8 mouse cellular contexts compared by ENCODE assay signal in genomic region chr9:22164711-22165668, GRCm38 (mm10). TPM values are rescaled to one million over a fixed set of nuclear protein-coding genes. Genes with fewer than 3 reads are reported as not detected.
A peak's percentile ranks its signal among the peaks of the same experiment; 100 is the strongest.
DNase-seq lines count a peak whose midpoint lies in the region; ATAC-seq and TF ChIP-seq lines count a peak whose summit lies in the region.
"Had no signal": no experiment of that assay in that cellular context is flagged by ENCODE, and none has a peak within 500 bp of the region (broad histone marks: within the 10 kb centered on the region; RNA-seq: fewer than 3 reads in every experiment).

No protein-coding gene starts in this region.

- peak overlapping the region; percentile 90 for H3K4me2 ChIP-seq in embryonic facial prominence, embryonic 14.5 days (ENCODE audit: low read depth, low read length)

- TF ChIP-seq POLR2A in ES-Bruce4 (IDR thresholded peaks at IDR 0.05; ENCODE audit: insufficient read depth, low read length) = no peak

- 0 out of 2 replicates have a peak, but pooled peaks have one; percentile 53 for TF ChIP-seq EP300 in ES-Bruce4 (IDR thresholded peaks at IDR 0.05; ENCODE audit: insufficient read depth, low read depth, low read length)

- peak; percentile 80 for ATAC-seq in embryonic facial prominence, embryonic 14.5 days (ENCODE audit: low read depth)

- 3% methylated on average over 37 of the region's 54 CpGs for WGBS in embryonic facial prominence, embryonic 14.5 days

- peak overlapping the region; percentile 60 for H3K4me3 ChIP-seq in ES-Bruce4 (ENCODE audit: low read depth, low read length)
- peak overlapping the region; percentile 64 for H3K4me3 ChIP-seq in embryonic facial prominence, embryonic 14.5 days (ENCODE audit: low read depth, low read length)

- H3K9ac ChIP-seq in ES-Bruce4 (ENCODE audit: low read depth, poor library complexity, severe bottlenecking) = peak overlapping the region; percentile 54
- H3K9ac ChIP-seq in embryonic facial prominence, embryonic 14.5 days (ENCODE audit: low read depth, low read length) = peak overlapping the region; percentile 76

- H3K27ac ChIP-seq in ES-Bruce4 (ENCODE audit: insufficient read depth, low read length) = peak overlapping the region; percentile 91
- peak overlapping the region; percentile 52; the same call in 1 of the 2 replicates for H3K27ac ChIP-seq in embryonic facial prominence, embryonic 14.5 days (replicated peaks; ENCODE audit: low read depth, low read length)

- TF ChIP-seq CTCF in ES-Bruce4 (IDR thresholded peaks at IDR 0.05; ENCODE audit: low read depth, low read length) = no peak

- H3K9me3 ChIP-seq in ES-Bruce4 (replicated peaks; ENCODE audit: control insufficient read depth, insufficient read depth, low read length, poor library complexity, severe bottlenecking) = peaks cover 14% of the 10 kb centered on the region
- peaks cover 5% of the 10 kb centered on the region; the same call in 1 of the 2 replicates for H3K9me3 ChIP-seq in embryonic facial prominence, embryonic 14.5 days (ENCODE audit: control insufficient read depth, low read length)

- no peaks in the 10 kb centered on the region for H3K27me3 ChIP-seq in ES-Bruce4 (ENCODE audit: control insufficient read depth, insufficient read depth, low read length, poor library complexity, severe bottlenecking)
- H3K27me3 ChIP-seq in embryonic facial prominence, embryonic 14.5 days (replicated peaks; ENCODE audit: control insufficient read depth, insufficient read depth, low read length) = no peaks in the 10 kb centered on the region

- H3K36me3 ChIP-seq in ES-Bruce4 (ENCODE audit: control insufficient read depth, insufficient read depth, low read length, poor library complexity, severe bottlenecking) = no peaks in the 10 kb centered on the region
- H3K36me3 ChIP-seq in embryonic facial prominence, embryonic 14.5 days (ENCODE audit: control insufficient read depth, insufficient read depth, low read length) = no peaks in the 10 kb centered on the region

- H3K4me1 ChIP-seq in ES-Bruce4 (ENCODE audit: control insufficient read depth, insufficient read depth, low read length) = peaks cover 7% of the 10 kb centered on the region
- H3K4me1 ChIP-seq in embryonic facial prominence, embryonic 14.5 days (ENCODE audit: control insufficient read depth, insufficient read depth, low read length) = no peaks in the 10 kb centered on the region

- DNase-seq in adrenal gland, adult 2 months = peak; percentile 71
- peak; percentile 72 for DNase-seq in embryonic facial prominence, embryonic 14.5 days (ENCODE audit: low spot score)
- peak; percentile 28 to 40 for DNase-seq in heart, postnatal 10 days
- DNase-seq in layer of hippocampus, postnatal 14 days (ENCODE audit: low spot score in 2 of 2) = peak; percentile 34 to 49
- peak; percentile 18 for DNase-seq in lung, postnatal 14 days
- DNase-seq in right cerebral cortex, adult 2 months (ENCODE audit: low spot score in 2 of 2) = peak; percentile 56 to 62

- intact Hi-C loops in heart, postnatal 10 days (cut with DNase I) = no loop called here

RNA-seq across cellular contexts. Expression of gene Pigyl, which starts 8.3 kb away (rescaled TPM):
- 83.8 and 86.5 TPM in 2 replicates for polyA plus RNA-seq in ES-Bruce4 (2011; ENCODE audit: insufficient read depth, insufficient read length, low read depth, missing spikeins)
- total RNA-seq in adrenal gland, adult 2 months (2021) = 10 to 100 TPM; 34.8 to 65.0 TPM
- polyA plus RNA-seq in adrenal gland, adult 2 months (2012; rRNA removed) = 75.3 and 79.6 TPM in 2 replicates
- polyA plus RNA-seq in embryonic facial prominence, embryonic 14.5 days (2014; fragmentation: Nextera tagmentation; extraction: Ambion mirVana) = 69.3 and 72.6 TPM in 2 replicates
- 10 to 100 TPM; 35.3 to 35.6 TPM for total RNA-seq in heart, postnatal 10 days (2021)
- 10 to 100 TPM; 49.1 to 51.0 TPM for total RNA-seq in layer of hippocampus, postnatal 14 days (2021)

RNA-seq across cellular contexts. Expression of gene Zfp872, which starts 22.9 kb away (rescaled TPM):
- 1.2 and 1.4 TPM in 2 replicates for polyA plus RNA-seq in ES-Bruce4 (2011; ENCODE audit: insufficient read depth, insufficient read length, low read depth, missing spikeins)
- total RNA-seq in adrenal gland, adult 2 months (2021) = 1 to 10 TPM; 1.8 to 3.9 TPM
- polyA plus RNA-seq in adrenal gland, adult 2 months (2012; rRNA removed) = 0.11 and 0.16 TPM in 2 replicates
- polyA plus RNA-seq in embryonic facial prominence, embryonic 14.5 days (2014; fragmentation: Nextera tagmentation; extraction: Ambion mirVana) = 0.22 and 0.24 TPM in 2 replicates
- total RNA-seq in heart, postnatal 10 days (2021) = under 1 TPM; 0.17 to 0.20 TPM
- under 1 TPM; 0.12 TPM for total RNA-seq in layer of hippocampus, postnatal 14 days (2021)
- polyA plus RNA-seq: frontal cortex, adult 2 months had no signal

RNA-seq across cellular contexts. Expression of gene Acp5, which starts 29.5 kb away (rescaled TPM):
- 6.1 and 7.6 TPM in 2 replicates for polyA plus RNA-seq in ES-Bruce4 (2011; ENCODE audit: insufficient read depth, insufficient read length, low read depth, missing spikeins)
- 10 to 100 TPM; 65.9 to 86.3 TPM for total RNA-seq in adrenal gland, adult 2 months (2021)
- 93.2 and 189 TPM in 2 replicates for polyA plus RNA-seq in adrenal gland, adult 2 months (2012; rRNA removed)
- polyA plus RNA-seq in embryonic facial prominence, embryonic 14.5 days (2014; fragmentation: Nextera tagmentation; extraction: Ambion mirVana) = 21.1 and 36.1 TPM in 2 replicates
- 1 to 10 TPM; 1.8 to 2.8 TPM for total RNA-seq in heart, postnatal 10 days (2021)
- total RNA-seq in layer of hippocampus, postnatal 14 days (2021) = under 1 TPM; 0.44 to 0.86 TPM

RNA-seq across cellular contexts. Expression of gene Elof1, which starts 48.0 kb away (rescaled TPM):
- polyA plus RNA-seq in ES-Bruce4 (2011; ENCODE audit: insufficient read depth, insufficient read length, low read depth, missing spikeins) = 48.4 and 49.8 TPM in 2 replicates
- 10 to 100 TPM; 73.9 to 90.9 TPM for total RNA-seq in adrenal gland, adult 2 months (2021)
- polyA plus RNA-seq in adrenal gland, adult 2 months (2012; rRNA removed) = 157 and 159 TPM in 2 replicates
- 182 and 196 TPM in 2 replicates for polyA plus RNA-seq in embryonic facial prominence, embryonic 14.5 days (2014; fragmentation: Nextera tagmentation; extraction: Ambion mirVana)
- 10 to 100 TPM; 43.5 to 44.0 TPM for total RNA-seq in heart, postnatal 10 days (2021)
- 10 to 100 TPM; 57.0 to 58.0 TPM for total RNA-seq in layer of hippocampus, postnatal 14 days (2021)

Comparison
In these comparisons a context has a peak if more than half of its experiments do, and no peak if none do; other contexts are left out.
1. Peak in every context shown above with its lines: DNase-seq, ATAC-seq, H3K4me3 ChIP-seq and H3K27ac ChIP-seq.
2. DNase-seq: peak in every context shown above with its lines; median percentile 72 in embryonic facial prominence, embryonic 14.5 days; 71 in adrenal gland, adult 2 months; 59 in right cerebral cortex, adult 2 months; 42 in layer of hippocampus, postnatal 14 days; 34 in heart, postnatal 10 days; 18 in lung, postnatal 14 days.
3. RNA of gene Acp5, which starts 29.5 kb away (total RNA-seq): 65.9 to 86.3 TPM in adrenal gland, adult 2 months; 1.8 to 2.8 TPM in heart, postnatal 10 days and 0.44 to 0.86 TPM in layer of hippocampus, postnatal 14 days; every median in the first group is over 10 times any median in the second.